Mouse (Mus musculus): Measurements from ENCODE around the gene N4bp2l1.
"Not testable (repeated sequence)": the region's sequence is repeated elsewhere in the genome, so short reads cannot be mapped to it uniquely, and the experiment has no call there.

Gene N4bp2l1

GRCm38 (mm10) chr5:150597088-150597487, at the start of gene N4bp2l1:
Gene N4bp2l1 (minus strand): TSS chr5:150597188.
- no peak for DNase-seq (ENCODE audit: low spot score)

- DNase-seq (ENCODE audit: low spot score), result no peak
Measured at GRCm38 (mm10) chr5:150644926-150645325, 47.9 kb upstream of the N4bp2l1 start.

GRCm38 (mm10) chr5:150643390-150643789, 46.4 kb upstream of the N4bp2l1 start:
- not testable (repeated sequence) for DNase-seq (ENCODE audit: low spot score)

- no peak for DNase-seq (ENCODE audit: low spot score)
Measured at GRCm38 (mm10) chr5:150641440-150641839, 44.5 kb upstream of the N4bp2l1 start.

GRCm38 (mm10) chr5:150629692-150630091, 32.7 kb upstream of the N4bp2l1 start:
- peak; percentile 8 for DNase-seq (ENCODE audit: low spot score)

- DNase-seq (ENCODE audit: low spot score), result no peak
Measured at GRCm38 (mm10) chr5:150629272-150629671, 32.3 kb upstream of the N4bp2l1 start.

GRCm38 (mm10) chr5:150625528-150625927, 28.5 kb upstream of the N4bp2l1 start:
- DNase-seq (ENCODE audit: low spot score), result no peak

- no peak for DNase-seq (ENCODE audit: low spot score)
Measured at GRCm38 (mm10) chr5:150622792-150623191, 25.8 kb upstream of the N4bp2l1 start.

- no peak for DNase-seq (ENCODE audit: low spot score)
Measured at GRCm38 (mm10) chr5:150621592-150621991, 24.6 kb upstream of the N4bp2l1 start.

GRCm38 (mm10) chr5:150620588-150621135, 23.7 kb upstream of the N4bp2l1 start:
- no peak for DNase-seq (ENCODE audit: low spot score)

GRCm38 (mm10) chr5:150618599-150619355, 21.8 kb upstream of the N4bp2l1 start:
- DNase-seq (ENCODE audit: low spot score), result no peak

- DNase-seq (ENCODE audit: low spot score), result no peak
Measured at GRCm38 (mm10) chr5:150616731-150617130, 19.7 kb upstream of the N4bp2l1 start.

- DNase-seq (ENCODE audit: low spot score), result no peak
Measured at GRCm38 (mm10) chr5:150616216-150616615, 19.2 kb upstream of the N4bp2l1 start.

GRCm38 (mm10) chr5:150614054-150614453, 17.1 kb upstream of the N4bp2l1 start:
- no peak for DNase-seq (ENCODE audit: low spot score)

- DNase-seq (ENCODE audit: low spot score), result no peak
Measured at GRCm38 (mm10) chr5:150611697-150612096, 14.7 kb upstream of the N4bp2l1 start.

- no peak for DNase-seq (ENCODE audit: low spot score)
Measured at GRCm38 (mm10) chr5:150611136-150611535, 14.1 kb upstream of the N4bp2l1 start.

GRCm38 (mm10) chr5:150607631-150608030, 10.6 kb upstream of the N4bp2l1 start:
- DNase-seq (ENCODE audit: low spot score), result no peak

- DNase-seq (ENCODE audit: low spot score), result no peak
Measured at GRCm38 (mm10) chr5:150606131-150606530, 9.1 kb upstream of the N4bp2l1 start.

GRCm38 (mm10) chr5:150601441-150602230, 4.6 kb upstream of the N4bp2l1 start:
- no peak for DNase-seq (ENCODE audit: low spot score)

- DNase-seq (ENCODE audit: low spot score), result peak; percentile 20
Measured at GRCm38 (mm10) chr5:150600554-150601440, 3.8 kb upstream of the N4bp2l1 start.

GRCm38 (mm10) chr5:150599301-150600294, 2.6 kb upstream of the N4bp2l1 start:
- no peak for DNase-seq (ENCODE audit: low spot score)
